8 mouse cellular contexts compared by ENCODE assay signal in genomic region chr10:96616709-96617116, GRCm38 (mm10). TPM values are rescaled to one million over a fixed set of nuclear protein-coding genes. Genes with fewer than 3 reads are reported as not detected.
DNase-seq lines count a peak whose midpoint lies in the region; ATAC-seq lines count a peak whose summit lies in the region.

TSS of gene Btg1 (plus strand) at chr10:96617006.

- peak; percentile 70 for ATAC-seq in inflammation-experienced regulatory T-cells, adult 6 months
- ATAC-seq in megakaryocyte-erythroid progenitor cell, adult 5-6 weeks (replicated peaks; ENCODE audit: low FRiP score, low TSS enrichment, poor library complexity, severe bottlenecking), result peak; percentile 86

- intact Hi-C loops in gastrocnemius, postnatal 14 days (cut with DNase I; ENCODE audit: low total_unique reads), result no loop called here
- intact Hi-C loops in left cerebral cortex, postnatal 10 days (cut with DNase I), result loop anchor here (5.0 to 10.0 kb wide), 2 partner anchors 404 to 492 kb away; no protein-coding TSS in a partner anchor

- peak; percentile 100 for DNase-seq in adrenal gland, adult (ENCODE audit: inconsistent age in 2 of 2, low spot score in 1 of 2)
- DNase-seq in embryo, embryonic 10.5 days (ENCODE audit: low spot score), result peak; percentile 98
- DNase-seq in gastrocnemius, postnatal 14 days, result peak; percentile 100
- DNase-seq in left cerebral cortex, postnatal 10 days (ENCODE audit: extremely low spot score in 1 of 2, low spot score in 2 of 2), result peak; percentile 99
- DNase-seq in right cerebral cortex, postnatal 25 days, result peak; percentile 99
- DNase-seq in urinary bladder, postnatal 4 days (ENCODE audit: low spot score in 2 of 2), result peak; percentile 100

RNA-seq across cellular contexts. Expression of gene Btg1, which starts in this region (rescaled TPM):
- 10 to 100 TPM; 27.3 to 31.1 TPM for total RNA-seq in gastrocnemius, postnatal 14 days (2021)
- 100 to 1,000 TPM; 133 to 334 (median 288) TPM for polyA plus RNA-seq in inflammation-experienced regulatory T-cells, adult 6 months (2017; shearing (Covaris generic))
- 10 to 100 TPM; 33.1 to 33.2 TPM for total RNA-seq in left cerebral cortex, postnatal 10 days (2021)
- 9.0 and 19.6 TPM in 2 replicates for total RNA-seq in megakaryocyte-erythroid progenitor cell, adult 5-6 weeks (2014; fragmentation: Nextera tagmentation)
- total RNA-seq in megakaryocyte-erythroid progenitor cell, adult 5-6 weeks (2017), result 30.2 and 41.5 TPM in 2 replicates

Comparison
In these comparisons a context has a peak if more than half of its experiments do, and no peak if none do; other contexts are left out.
1. Peak in every context shown above with its lines: DNase-seq and ATAC-seq.